Mouse (Mus musculus): ENCODE results near the gene Nat8f3.
"Not testable (repeated sequence)": the region's sequence is repeated elsewhere in the genome, so short reads cannot be mapped to it uniquely, and the experiment has no call there.

The Nat8f3 gene

GRCm38 (mm10) chr6:85765532-85765931 is at the start of gene Nat8f3:
TSS of gene Nat8f3 (minus strand) at chr6:85765754.
- DNase-seq, result not testable (repeated sequence)

GRCm38 (mm10) chr6:85813339-85813738 is 47.8 kb upstream of the Nat8f3 start:
- no peak for DNase-seq

- DNase-seq, result not testable (repeated sequence)
Measured at GRCm38 (mm10) chr6:85810942-85811537, 45.5 kb upstream of the Nat8f3 start.

GRCm38 (mm10) chr6:85810514-85810913 is 45.0 kb upstream of the Nat8f3 start:
- not testable (repeated sequence) for DNase-seq

DNA sequence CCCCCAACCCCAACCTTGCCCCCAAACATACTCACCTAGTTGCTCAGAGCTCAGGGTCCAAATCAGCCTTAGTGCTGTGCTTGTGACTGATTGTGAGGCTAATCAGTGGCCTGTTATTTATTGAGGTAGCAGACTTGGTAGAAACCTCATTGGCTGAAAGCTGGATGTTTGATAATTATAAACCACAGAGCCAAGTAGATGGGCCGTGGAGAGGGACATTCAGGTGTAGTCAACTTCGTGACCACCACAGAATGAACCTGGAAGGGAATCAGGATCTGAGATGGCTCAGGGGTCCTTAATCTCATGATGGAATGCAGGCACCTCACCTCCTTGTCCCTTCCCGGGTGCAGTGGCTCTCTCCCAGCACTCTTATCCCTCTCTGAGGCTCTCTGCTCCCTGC is 44.2 kb upstream of the Nat8f3 start:
- DNase-seq, result not testable (repeated sequence)

DNA sequence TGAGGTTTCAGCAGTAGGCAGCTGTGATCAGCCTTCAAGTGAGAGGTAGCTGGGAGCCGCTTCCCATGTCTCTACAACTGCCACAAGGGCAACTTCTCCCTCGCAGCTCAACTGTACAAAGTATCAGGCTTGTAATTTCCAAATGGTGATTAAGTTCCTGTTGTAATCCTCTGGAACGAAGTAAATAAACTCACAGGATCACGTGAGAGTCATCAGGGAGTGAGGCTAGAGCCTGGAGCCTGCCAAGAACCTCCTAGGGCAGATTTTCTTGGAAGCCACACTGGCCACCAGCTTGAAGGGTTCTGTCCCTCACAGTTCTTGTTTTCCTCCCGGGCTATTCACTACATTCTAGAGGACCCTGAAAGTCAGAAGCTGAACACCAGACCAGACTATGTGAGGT is 37.6 kb upstream of the Nat8f3 start:
- DNase-seq, result not testable (repeated sequence)

- not testable (repeated sequence) for DNase-seq
Measured at GRCm38 (mm10) chr6:85763127-85764070, 2.2 kb downstream of the Nat8f3 start.

DNA sequence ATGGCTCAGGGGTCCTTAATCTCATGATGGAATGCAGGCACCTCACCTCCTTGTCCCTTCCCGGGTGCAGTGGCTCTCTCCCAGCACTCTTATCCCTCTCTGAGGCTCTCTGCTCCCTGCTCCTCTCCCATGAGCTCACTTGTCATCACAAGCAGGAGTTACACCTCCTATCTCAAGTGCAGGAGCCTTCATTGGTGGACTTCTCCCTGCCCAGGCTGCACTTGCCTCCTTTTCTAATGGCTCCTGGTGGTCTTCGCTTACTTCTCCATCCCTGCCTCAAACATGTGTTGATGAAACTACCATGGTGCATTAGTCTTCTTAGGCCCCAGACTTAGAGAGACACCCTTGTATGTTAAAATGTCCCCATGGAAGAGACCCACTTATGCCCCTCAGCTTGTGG is 2.9 kb downstream of the Nat8f3 start:
- DNase-seq, result not testable (repeated sequence)

DNA sequence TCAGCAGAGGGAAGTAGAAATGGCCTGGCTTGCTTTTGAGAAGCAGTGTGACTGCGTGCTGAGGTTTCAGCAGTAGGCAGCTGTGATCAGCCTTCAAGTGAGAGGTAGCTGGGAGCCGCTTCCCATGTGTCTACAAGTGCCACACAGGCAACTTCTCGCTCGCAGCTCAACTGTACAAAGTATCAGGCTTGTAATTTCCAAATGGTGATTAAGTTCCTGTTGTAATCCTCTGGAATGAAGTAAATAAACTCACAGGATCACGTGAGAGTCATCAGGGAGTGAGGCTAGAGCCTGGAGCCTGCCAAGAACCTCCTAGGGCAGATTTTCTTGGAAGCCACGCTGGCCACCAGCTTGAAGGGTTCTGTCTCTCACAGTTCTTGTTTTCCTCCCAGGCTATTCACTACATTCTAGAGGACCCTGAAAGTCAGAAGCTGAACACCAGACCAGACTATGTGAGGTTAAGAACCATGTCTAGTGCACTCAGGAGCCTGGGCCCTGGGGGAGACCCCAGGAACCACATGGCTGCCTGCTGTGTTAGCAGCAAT is 9.8 kb downstream of the Nat8f3 start:
- DNase-seq, result not testable (repeated sequence)

DNA sequence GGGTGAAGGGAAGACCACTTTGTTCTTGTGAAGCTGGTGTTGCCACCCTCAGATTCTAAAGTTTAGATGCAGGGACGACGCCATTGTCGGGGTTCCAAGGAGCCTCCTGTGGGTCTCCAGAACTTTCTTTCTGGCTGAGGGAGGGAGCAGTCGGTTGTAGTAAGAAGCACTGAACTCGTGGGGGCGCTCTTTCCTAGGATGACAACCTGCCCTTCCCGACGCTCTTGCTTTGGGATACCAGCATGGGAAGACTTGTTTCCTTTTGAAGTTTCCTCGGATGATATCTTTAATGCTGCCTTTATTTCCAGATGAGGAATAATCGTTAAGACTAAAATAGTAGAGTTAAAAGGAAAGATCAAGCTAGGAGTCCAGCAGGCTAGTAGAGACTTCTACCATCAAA is 52.4 kb downstream of the Nat8f3 start, which contains the start of gene Nat8f7:
TSS of gene Nat8f7 (minus strand) at position 101 of the 400 bp plus-strand sequence.
- not testable (repeated sequence) for DNase-seq

DNA sequence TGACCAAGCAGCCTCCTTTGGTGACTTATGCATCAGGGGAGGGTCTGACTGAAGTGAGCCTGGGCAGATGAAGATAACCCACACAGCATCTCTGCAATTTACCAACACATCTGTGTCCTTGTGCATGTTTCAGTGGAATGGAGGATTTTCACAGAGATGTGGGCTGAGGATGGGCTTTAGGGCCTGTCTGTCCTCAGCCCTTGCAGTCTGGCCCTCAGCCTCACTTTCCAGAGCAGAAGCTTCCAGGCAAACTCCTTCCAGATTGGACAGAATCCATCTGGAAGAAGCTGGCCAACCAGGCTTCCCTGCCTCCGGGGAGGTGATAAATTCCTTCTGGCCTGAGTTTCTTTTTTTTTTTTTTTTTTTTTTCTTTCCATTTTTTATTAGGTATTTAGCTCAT is 55.9 kb downstream of the Nat8f3 start:
- DNase-seq, result not testable (repeated sequence)

DNA sequence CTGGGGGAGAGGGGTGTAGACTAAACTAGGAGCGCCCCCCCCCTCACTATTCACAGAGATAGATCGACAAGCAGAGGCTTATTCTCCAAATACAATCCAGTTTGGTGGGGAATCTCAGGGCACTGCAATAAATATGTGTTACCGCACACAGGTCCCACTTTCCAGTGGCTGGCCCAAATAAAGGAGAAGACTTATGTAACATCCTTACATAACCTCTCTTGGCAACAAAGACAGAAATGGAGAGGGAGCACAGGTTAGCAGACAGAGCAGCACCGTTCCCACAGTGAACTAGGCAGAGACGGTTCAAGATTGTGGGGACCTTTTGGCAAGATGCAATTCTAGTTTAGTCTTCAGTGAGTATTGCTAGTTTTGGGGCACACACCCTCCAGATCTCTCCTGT is 56.3 kb downstream of the Nat8f3 start:
- DNase-seq, result not testable (repeated sequence)

- not testable (repeated sequence) for DNase-seq
Measured at GRCm38 (mm10) chr6:85701943-85702342, 63.6 kb downstream of the Nat8f3 start.
